Mouse (Mus musculus) C2C12 (cell line): ENCODE data around the gene Dkc1. TPM values are rescaled to one million over a fixed set of nuclear protein-coding genes. Genes with fewer than 3 reads are reported as not detected.
"Not testable (repeated sequence)": the region's sequence is repeated elsewhere in the genome, so short reads cannot be mapped to it uniquely, and the experiment has no call there.

Source experiments
- H3K27me3 ChIP-seq: one replicate; pipeline ENCODE4 v1.6.1; 2011; ENCODE audit not compliant: control insufficient read depth, insufficient read depth, insufficient read length
- H3K36me3 ChIP-seq: one replicate; pipeline ENCODE4 v1.6.1; 2011; ENCODE audit not compliant: control insufficient read depth, insufficient read depth
- H3K4me3 ChIP-seq: one replicate; pipeline ENCODE4 v1.5.1; 2011; ENCODE audit warnings: mild to moderate bottlenecking, control low read depth; ENCODE audit not compliant: poor library complexity, insufficient read depth, severe bottlenecking
- H3K79me2 ChIP-seq: one replicate; pipeline ENCODE4 v1.6.1; 2011; ENCODE audit not compliant: control insufficient read depth, insufficient read depth
- H3K79me3 ChIP-seq: one replicate; pipeline ENCODE4 v1.6.1; 2011; ENCODE audit warnings: low read depth, control low read depth
- H3ac ChIP-seq: one replicate; pipeline ENCODE3; 2011; ENCODE audit warnings: low read depth; ENCODE audit not compliant: control insufficient read depth, insufficient read length
- CEBPB ChIP-seq: IDR thresholded peaks from one replicate; pipeline ENCODE4 v1.6.1; 2011; ENCODE audit warnings: low read depth, mild to moderate bottlenecking, control low read depth, moderate library complexity
- CTCF ChIP-seq: IDR thresholded peaks from one replicate; pipeline ENCODE4 v1.5.1; 2011; ENCODE audit not compliant: control insufficient read depth, insufficient read depth, insufficient read length
- FOSL1 ChIP-seq: IDR thresholded peaks from one replicate; pipeline ENCODE4 v1.8.0; 2011; ENCODE audit warnings: mild to moderate bottlenecking, low read length; ENCODE audit not compliant: poor library complexity, insufficient read depth, severe bottlenecking
- MAX ChIP-seq: IDR thresholded peaks from one replicate; pipeline ENCODE4 v1.6.1; 2011; ENCODE audit warnings: mild to moderate bottlenecking, control low read depth
- MYOD1 ChIP-seq: IDR thresholded peaks from one replicate; pipeline ENCODE4 v1.6.1; 2011; ENCODE audit warnings: low read depth; ENCODE audit not compliant: control insufficient read depth, insufficient read length
- MYOG ChIP-seq: IDR thresholded peaks from one replicate; pipeline ENCODE4 v1.6.1; 2011; ENCODE audit not compliant: control insufficient read depth, insufficient read length; ENCODE audit errors: extremely low read depth
- USF1 ChIP-seq: IDR thresholded peaks from one replicate; pipeline ENCODE4 v1.6.1; 2011; ENCODE audit warnings: low read depth, mild to moderate bottlenecking, control low read depth, moderate library complexity
- polyA plus RNA-seq: library from polyadenylated mRNA; unstranded; fragments of >200 nt; fragmentation: generic; extraction: Trizol; gene quantifications from one replicate; pipeline ENCODE4 v1.2.1, GENCODE M21; 2012; ENCODE audit warnings: missing spikeins

Dkc1 gene
- polyA plus RNA-seq, 1 experiment = 39.2 TPM

- H3K4me3 ChIP-seq = peak within 1 kb of the TSS; percentile 45
These were observed 35.0 kb downstream of the Dkc1 start, which contains the start of gene Mpp1 for GRCm38 (mm10) chrX:75130467-75131160. Gene Mpp1 (minus strand): TSS chrX:75131016.

GRCm38 (mm10) chrX:75136938-75137337, 41.3 kb downstream of the Dkc1 start:
- no peaks in the 10 kb centered on the region for H3K36me3 ChIP-seq
- H3K79me2 ChIP-seq = no peaks in the 10 kb centered on the region
- TF ChIP-seq FOSL1 (no peak), USF1 (no peak), CEBPB (no peak), CTCF (no peak)

More at GRCm38 (mm10) chrX:75130467-75131160, 35.0 kb downstream of the Dkc1 start, which contains the start of gene Mpp1:
- peaks cover 34% of the 10 kb centered on the region for H3K79me2 ChIP-seq
- no peaks in the 10 kb centered on the region for H3K27me3 ChIP-seq
- peaks cover 12% of the 10 kb centered on the region for H3K79me3 ChIP-seq
- TF ChIP-seq MYOG (no peak), USF1 (no peak), CTCF (no peak), CEBPB (no peak), FOSL1 (no peak), MYOD1 (no peak)
- peak within 1 kb of the TSS; percentile 96 for H3ac ChIP-seq
- no peaks in the 10 kb centered on the region for H3K36me3 ChIP-seq

GRCm38 (mm10) chrX:75137729-75138128, 42.1 kb downstream of the Dkc1 start:
- H3K27me3 ChIP-seq = no peaks in the 10 kb centered on the region
- H3ac ChIP-seq = no peak overlapping the region
- no peak overlapping the region for H3K4me3 ChIP-seq
- no peaks in the 10 kb centered on the region for H3K79me3 ChIP-seq
- no peaks in the 10 kb centered on the region for H3K36me3 ChIP-seq
- TF ChIP-seq USF1 (no peak), FOSL1 (no peak), MYOD1 (no peak), MYOG (no peak), CEBPB (no peak), CTCF (no peak), MAX (no peak)
- no peaks in the 10 kb centered on the region for H3K79me2 ChIP-seq

More at GRCm38 (mm10) chrX:75136938-75137337, 41.3 kb downstream of the Dkc1 start:
- Histone ChIP-seq H3K27me3 (no peaks in the 10 kb centered on the region), H3ac (no peak overlapping the region), H3K79me3 (no peaks in the 10 kb centered on the region), H3K4me3 (no peak overlapping the region)

GRCm38 (mm10) chrX:75138182-75138581, 42.5 kb downstream of the Dkc1 start:
- Histone ChIP-seq H3K27me3 (no peaks in the 10 kb centered on the region), H3K79me3 (no peaks in the 10 kb centered on the region), H3K4me3 (no peak overlapping the region), H3K36me3 (no peaks in the 10 kb centered on the region), H3ac (no peak overlapping the region), H3K79me2 (no peaks in the 10 kb centered on the region)
- TF ChIP-seq MAX (no peak), MYOD1 (no peak), CTCF (no peak), USF1 (no peak), CEBPB (no peak), MYOG (no peak), FOSL1 (no peak)

GRCm38 (mm10) chrX:75143124-75143555, 47.5 kb downstream of the Dkc1 start:
- H3ac ChIP-seq, H3K79me3 ChIP-seq, H3K4me3 ChIP-seq, H3K36me3 ChIP-seq, H3K27me3 ChIP-seq, H3K79me2 ChIP-seq: not testable (repeated sequence)

- Histone ChIP-seq H3K36me3 (no peaks in the 10 kb centered on the region), H3K79me3 (no peaks in the 10 kb centered on the region), H3ac (no peak overlapping the region), H3K4me3 (no peak overlapping the region), H3K79me2 (no peaks in the 10 kb centered on the region), H3K27me3 (no peaks in the 10 kb centered on the region)
- TF ChIP-seq CTCF (no peak), USF1 (no peak), CEBPB (no peak)
These were observed 52.8 kb downstream of the Dkc1 start for GRCm38 (mm10) chrX:75148414-75148813.
